Mouse (Mus musculus) cortical plate, adult 2 months (tissue): Measurements from ENCODE around the gene Rreb1.

Experiments used
- CTCF ChIP-seq: fragments of 200-500 bp; IDR thresholded peaks from 2 replicates; pipeline ENCODE4 v1.5.1; 2011; ENCODE audit warnings: mild to moderate bottlenecking, control low read depth, low read length; ENCODE audit not compliant: insufficient read depth; ENCODE audit errors: extremely low read depth
- POLR2A ChIP-seq: fragments of 200-500 bp; IDR thresholded peaks from 2 replicates; pipeline ENCODE4 v1.6.1; 2011; ENCODE audit warnings: mild to moderate bottlenecking, low read length, control low read depth; ENCODE audit not compliant: insufficient read depth; ENCODE audit errors: extremely low read depth

DNA sequence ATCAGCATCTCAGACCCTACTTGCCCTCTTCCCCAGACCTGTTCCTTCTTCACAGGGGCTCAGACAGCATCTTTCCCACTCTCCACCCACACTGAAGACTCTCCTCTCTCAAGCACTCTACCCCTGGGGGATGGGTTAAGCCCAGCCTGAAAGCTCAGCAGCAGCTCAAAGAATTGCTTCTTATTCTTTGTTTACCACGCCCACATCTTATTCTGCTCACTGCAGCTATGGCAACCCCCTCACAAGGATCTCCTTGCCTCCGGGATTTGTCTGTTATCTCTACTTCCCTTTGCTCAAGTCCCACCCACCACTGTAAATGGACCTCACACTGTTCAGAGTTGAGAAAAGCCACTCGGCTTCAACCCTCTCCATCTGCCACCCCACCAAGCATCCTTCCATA lies 28.7 kb upstream of the Rreb1 start:
- TF ChIP-seq CTCF (no peak), POLR2A (no peak)
